Mouse (Mus musculus): Measurements from ENCODE around the gene Rnf17. TPM values are rescaled to one million over a fixed set of nuclear protein-coding genes. Genes with fewer than 3 reads are reported as not detected.

The Rnf17 gene
- 0.92 and 1.2 TPM in 2 replicates for polyA plus RNA-seq (2015; fragmentation: Nextera tagmentation; extraction: Ambion mirVana)

DNA sequence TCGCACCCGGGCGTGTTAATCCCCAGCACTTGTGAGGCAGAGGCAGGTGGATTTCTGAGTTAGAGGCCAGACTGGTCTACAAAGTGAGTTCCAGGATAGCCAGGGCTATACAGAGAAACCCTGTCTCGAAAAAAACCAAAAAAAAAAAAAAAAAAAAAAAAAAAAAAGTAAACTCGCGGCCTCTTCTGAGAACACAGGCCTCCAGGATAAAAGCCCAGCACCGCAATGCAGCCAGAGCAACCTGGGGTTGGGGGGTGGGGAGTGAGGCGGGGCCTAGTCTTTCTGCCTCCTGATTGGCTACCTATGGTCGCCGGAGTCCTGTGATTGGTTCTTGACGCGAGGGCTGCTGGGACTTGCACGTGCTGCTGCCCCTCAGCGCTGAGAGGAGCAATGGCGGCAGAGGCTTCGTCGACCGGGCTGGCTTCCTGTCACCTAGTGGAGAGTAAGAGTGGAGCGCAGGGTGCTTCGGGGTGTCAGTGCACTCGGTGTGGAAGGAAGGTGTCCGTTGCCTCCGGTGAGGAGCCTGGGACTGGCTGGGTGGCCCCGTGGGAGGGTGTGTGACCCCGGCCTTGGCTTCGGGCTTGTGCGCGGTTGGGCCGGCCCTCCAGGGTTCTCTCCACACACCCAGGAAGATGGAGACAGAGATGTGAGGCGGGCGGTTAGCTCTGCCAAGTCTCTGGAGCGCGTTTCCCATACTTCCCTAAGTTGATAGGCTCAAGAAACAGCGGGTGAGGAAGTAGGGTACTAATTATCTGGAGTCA lies at the start of gene Rnf17:
TSS of gene Rnf17 (plus strand) at position 271 of the 761 bp plus-strand sequence.
- 0 out of 2 replicates have a peak within 1 kb of the TSS, but pooled peaks have one; percentile 27 for H3K4me2 ChIP-seq (replicated peaks; ENCODE audit: low read depth, low read length)
- no peak for ATAC-seq (ENCODE audit: low FRiP score, low TSS enrichment)
- no peaks in the 10 kb centered on the region for H3K36me3 ChIP-seq (ENCODE audit: insufficient read depth, low read length)
- H3K9ac ChIP-seq (replicated peaks; ENCODE audit: low read length), result no peak within 1 kb of the TSS
- no peaks in the 10 kb centered on the region for H3K27me3 ChIP-seq (ENCODE audit: insufficient read depth, low read length)
- H3K4me1 ChIP-seq (ENCODE audit: insufficient read depth, low read length), result no peaks in the 10 kb centered on the region
- no peak within 1 kb of the TSS for H3K27ac ChIP-seq (ENCODE audit: low read length)
- H3K4me3 ChIP-seq (ENCODE audit: low read length), result peak within 1 kb of the TSS; percentile 13; the same call in 1 of the 2 replicates
- 66% methylated on average over 34 of the region's 34 CpGs for WGBS
- H3K9me3 ChIP-seq (ENCODE audit: low read length), result no peaks in the 10 kb centered on the region

DNA sequence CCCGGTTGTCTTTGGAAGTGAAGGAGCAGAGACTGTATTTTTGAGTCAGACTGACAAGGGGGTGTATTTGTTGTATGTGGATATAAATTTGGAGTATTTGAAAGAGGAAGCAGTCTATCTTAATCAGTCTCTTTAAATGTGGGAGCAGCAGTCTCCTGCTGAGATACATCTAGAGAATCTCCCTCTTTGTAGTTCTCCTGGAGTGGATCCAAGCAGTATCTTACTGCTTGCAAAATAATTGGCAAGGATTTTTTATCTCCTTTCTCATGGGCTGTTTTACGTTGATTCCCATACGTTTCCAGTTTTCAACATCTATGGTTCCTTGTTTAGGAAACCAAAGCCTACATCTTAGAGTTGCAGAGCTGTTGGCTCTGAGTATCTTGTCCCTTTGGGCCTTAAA lies 47.6 kb upstream of the Rnf17 start:
- H3K27ac ChIP-seq (ENCODE audit: low read length), result no peak overlapping the region
- no peak for ATAC-seq (ENCODE audit: low FRiP score, low TSS enrichment)

DNA sequence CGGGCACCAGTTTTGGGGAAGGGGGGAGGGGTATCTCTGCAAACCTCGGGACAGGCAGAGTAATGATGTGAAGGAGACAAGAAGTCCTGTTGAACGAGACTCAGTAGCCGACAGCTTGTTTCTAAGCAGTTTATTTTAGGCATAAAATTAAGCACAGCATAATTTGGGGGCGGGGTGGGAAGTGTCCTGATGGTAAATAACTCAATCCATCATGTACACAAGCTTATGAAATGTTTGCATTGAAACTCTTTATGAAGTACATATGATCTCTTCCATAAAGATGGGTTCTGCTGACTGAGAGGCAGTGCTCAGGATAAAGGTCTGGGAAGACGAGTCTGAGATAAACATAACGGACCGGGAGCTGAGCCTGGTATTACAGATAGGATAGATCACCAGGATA lies 47.0 kb upstream of the Rnf17 start:
- no peak overlapping the region for H3K4me2 ChIP-seq (replicated peaks; ENCODE audit: low read depth, low read length)
- H3K4me3 ChIP-seq (ENCODE audit: low read length), result no peak overlapping the region
- no peaks in the 10 kb centered on the region for H3K27me3 ChIP-seq (ENCODE audit: insufficient read depth, low read length)
- no peaks in the 10 kb centered on the region for H3K36me3 ChIP-seq (ENCODE audit: insufficient read depth, low read length)
- H3K9ac ChIP-seq (replicated peaks; ENCODE audit: low read length), result no peak overlapping the region
- WGBS, result 81% methylated on average over 8 of the region's 8 CpGs
- no peak for ATAC-seq (ENCODE audit: low FRiP score, low TSS enrichment)
- H3K9me3 ChIP-seq (ENCODE audit: low read length), result no peaks in the 10 kb centered on the region
- no peak overlapping the region for H3K27ac ChIP-seq (ENCODE audit: low read length)
- H3K4me1 ChIP-seq (ENCODE audit: insufficient read depth, low read length), result no peaks in the 10 kb centered on the region

More for the DNA sequence above, 47.6 kb upstream of the Rnf17 start:
- Histone ChIP-seq H3K4me3 (ENCODE audit: low read length) (no peak overlapping the region), H3K4me1 (ENCODE audit: insufficient read depth, low read length) (no peaks in the 10 kb centered on the region), H3K27me3 (ENCODE audit: insufficient read depth, low read length) (no peaks in the 10 kb centered on the region), H3K4me2 (replicated peaks; ENCODE audit: low read depth, low read length) (no peak overlapping the region), H3K9ac (replicated peaks; ENCODE audit: low read length) (no peak overlapping the region), H3K9me3 (ENCODE audit: low read length) (no peaks in the 10 kb centered on the region), H3K36me3 (ENCODE audit: insufficient read depth, low read length) (no peaks in the 10 kb centered on the region)
- 73% methylated on average over 3 of the region's 3 CpGs for WGBS

- H3K36me3 ChIP-seq (ENCODE audit: insufficient read depth, low read length), result no peaks in the 10 kb centered on the region
- WGBS, result 88% methylated on average over 6 of the region's 6 CpGs
- no peaks in the 10 kb centered on the region for H3K27me3 ChIP-seq (ENCODE audit: insufficient read depth, low read length)
- H3K9me3 ChIP-seq (ENCODE audit: low read length), result no peaks in the 10 kb centered on the region
- no peak overlapping the region for H3K27ac ChIP-seq (ENCODE audit: low read length)
- H3K4me2 ChIP-seq (replicated peaks; ENCODE audit: low read depth, low read length), result no peak overlapping the region
- no peaks in the 10 kb centered on the region for H3K4me1 ChIP-seq (ENCODE audit: insufficient read depth, low read length)
- ATAC-seq (ENCODE audit: low FRiP score, low TSS enrichment), result no peak
- H3K9ac ChIP-seq (replicated peaks; ENCODE audit: low read length), result no peak overlapping the region
- H3K4me3 ChIP-seq (ENCODE audit: low read length), result no peak overlapping the region
Observed at GRCm38 (mm10) chr14:56356196-56356595, 46.2 kb upstream of the Rnf17 start.

DNA sequence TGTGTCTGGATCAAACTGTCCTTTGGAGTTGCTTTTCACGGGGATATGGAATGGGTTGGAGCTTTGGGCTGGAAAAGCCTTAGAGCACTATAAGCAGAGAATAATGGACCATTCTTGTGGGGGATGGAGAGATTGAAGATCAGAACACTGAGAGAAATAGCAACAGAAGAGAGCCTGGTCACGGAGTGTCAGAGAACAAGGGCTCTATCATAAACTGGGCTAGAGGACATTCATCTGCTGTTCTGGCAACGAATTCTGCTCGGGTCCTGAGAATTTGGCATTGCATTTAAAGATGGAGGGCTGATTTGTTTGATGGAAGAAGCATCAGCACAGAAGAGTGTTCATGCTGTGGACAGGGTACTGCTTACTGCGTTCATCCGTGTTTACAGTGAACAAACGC lies 44.0 kb upstream of the Rnf17 start:
- H3K4me3 ChIP-seq (ENCODE audit: low read length), result no peak overlapping the region
- no peak overlapping the region for H3K9ac ChIP-seq (replicated peaks; ENCODE audit: low read length)
- ATAC-seq (ENCODE audit: low FRiP score, low TSS enrichment), result no peak
- H3K27me3 ChIP-seq (ENCODE audit: insufficient read depth, low read length), result peaks cover 12% of the 10 kb centered on the region
- H3K4me1 ChIP-seq (ENCODE audit: insufficient read depth, low read length), result no peaks in the 10 kb centered on the region
- H3K4me2 ChIP-seq (replicated peaks; ENCODE audit: low read depth, low read length), result no peak overlapping the region
- H3K36me3 ChIP-seq (ENCODE audit: insufficient read depth, low read length), result no peaks in the 10 kb centered on the region
- no peaks in the 10 kb centered on the region for H3K9me3 ChIP-seq (ENCODE audit: low read length)
- WGBS, result 80% methylated on average over 7 of the region's 7 CpGs
- no peak overlapping the region for H3K27ac ChIP-seq (ENCODE audit: low read length)

GRCm38 (mm10) chr14:56359131-56359530 lies 43.2 kb upstream of the Rnf17 start:
- Histone ChIP-seq H3K36me3 (ENCODE audit: insufficient read depth, low read length) (no peaks in the 10 kb centered on the region), H3K9ac (replicated peaks; ENCODE audit: low read length) (no peak overlapping the region), H3K4me3 (ENCODE audit: low read length) (no peak overlapping the region), H3K9me3 (ENCODE audit: low read length) (no peaks in the 10 kb centered on the region), H3K27ac (ENCODE audit: low read length) (no peak overlapping the region), H3K27me3 (ENCODE audit: insufficient read depth, low read length) (peaks cover 19% of the 10 kb centered on the region), H3K4me2 (replicated peaks; ENCODE audit: low read depth, low read length) (no peak overlapping the region), H3K4me1 (ENCODE audit: insufficient read depth, low read length) (no peaks in the 10 kb centered on the region)
- WGBS, result 60% methylated on average over 6 of the region's 6 CpGs
- ATAC-seq (ENCODE audit: low FRiP score, low TSS enrichment), result no peak

- Histone ChIP-seq H3K27me3 (ENCODE audit: insufficient read depth, low read length) (peaks cover 52% of the 10 kb centered on the region), H3K27ac (ENCODE audit: low read length) (no peak within 1 kb of the TSS), H3K4me2 (replicated peaks; ENCODE audit: low read depth, low read length) (peak within 1 kb of the TSS; percentile 87), H3K4me3 (ENCODE audit: low read length) (peak within 1 kb of the TSS; percentile 49), H3K4me1 (ENCODE audit: insufficient read depth, low read length) (peaks cover 20% of the 10 kb centered on the region), H3K36me3 (ENCODE audit: insufficient read depth, low read length) (no peaks in the 10 kb centered on the region), H3K9me3 (ENCODE audit: low read length) (no peaks in the 10 kb centered on the region), H3K9ac (replicated peaks; ENCODE audit: low read length) (no peak within 1 kb of the TSS; the same call in 1 of the 2 replicates)
- under 1% methylated on average over 48 of the region's 48 CpGs for WGBS
- peak; percentile 70 for ATAC-seq (ENCODE audit: low FRiP score, low TSS enrichment)
Observed at GRCm38 (mm10) chr14:56364711-56365237, 37.6 kb upstream of the Rnf17 start, which contains the start of gene Atp12a. Gene Atp12a, plus strand, starts transcription at chr14:56365068.

DNA sequence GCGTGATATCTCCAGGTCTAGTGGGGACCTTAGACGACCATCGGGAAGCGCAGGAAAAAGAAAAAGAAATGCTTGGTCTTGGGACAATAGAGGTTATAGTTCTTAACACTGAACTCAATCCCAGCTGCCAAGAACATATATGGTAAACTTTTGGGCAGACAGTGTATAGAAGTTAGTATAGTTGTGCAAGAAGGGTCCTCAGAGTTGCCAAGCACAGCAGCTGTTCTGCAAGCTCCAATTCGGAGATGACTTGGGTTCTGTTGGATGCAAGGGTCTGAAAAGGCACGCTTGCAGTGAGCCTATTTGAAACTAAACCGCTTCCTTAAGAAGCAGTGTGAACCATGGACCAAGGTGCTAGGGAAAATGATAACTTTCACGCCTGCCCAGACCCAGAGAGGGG lies 37.1 kb upstream of the Rnf17 start:
- peak overlapping the region; percentile 87 for H3K4me2 ChIP-seq (replicated peaks; ENCODE audit: low read depth, low read length)
- ATAC-seq (ENCODE audit: low FRiP score, low TSS enrichment), result no peak
- no peaks in the 10 kb centered on the region for H3K36me3 ChIP-seq (ENCODE audit: insufficient read depth, low read length)
- no peak overlapping the region for H3K27ac ChIP-seq (ENCODE audit: low read length)
- peaks cover 52% of the 10 kb centered on the region for H3K27me3 ChIP-seq (ENCODE audit: insufficient read depth, low read length)
- H3K9me3 ChIP-seq (ENCODE audit: low read length), result no peaks in the 10 kb centered on the region
- H3K4me3 ChIP-seq (ENCODE audit: low read length), result peak overlapping the region; percentile 49
- WGBS, result 23% methylated on average over 8 of the region's 8 CpGs
- H3K4me1 ChIP-seq (ENCODE audit: insufficient read depth, low read length), result peaks cover 20% of the 10 kb centered on the region
- no peak overlapping the region; the same call in 1 of the 2 replicates for H3K9ac ChIP-seq (replicated peaks; ENCODE audit: low read length)

GRCm38 (mm10) chr14:56366712-56367111 lies 35.7 kb upstream of the Rnf17 start:
- H3K27ac ChIP-seq (ENCODE audit: low read length), result no peak overlapping the region
- no peak overlapping the region for H3K9ac ChIP-seq (replicated peaks; ENCODE audit: low read length)
- H3K4me1 ChIP-seq (ENCODE audit: insufficient read depth, low read length), result peaks cover 20% of the 10 kb centered on the region
- H3K27me3 ChIP-seq (ENCODE audit: insufficient read depth, low read length), result peaks cover 52% of the 10 kb centered on the region
- no peak overlapping the region for H3K4me3 ChIP-seq (ENCODE audit: low read length)
- H3K9me3 ChIP-seq (ENCODE audit: low read length), result no peaks in the 10 kb centered on the region
- H3K36me3 ChIP-seq (ENCODE audit: insufficient read depth, low read length), result no peaks in the 10 kb centered on the region
- 0 out of 2 replicates have a peak overlapping the region, but pooled peaks have one; percentile 19 for H3K4me2 ChIP-seq (replicated peaks; ENCODE audit: low read depth, low read length)
- no peak for ATAC-seq (ENCODE audit: low FRiP score, low TSS enrichment)
- WGBS, result 16% methylated on average over 15 of the region's 15 CpGs

DNA sequence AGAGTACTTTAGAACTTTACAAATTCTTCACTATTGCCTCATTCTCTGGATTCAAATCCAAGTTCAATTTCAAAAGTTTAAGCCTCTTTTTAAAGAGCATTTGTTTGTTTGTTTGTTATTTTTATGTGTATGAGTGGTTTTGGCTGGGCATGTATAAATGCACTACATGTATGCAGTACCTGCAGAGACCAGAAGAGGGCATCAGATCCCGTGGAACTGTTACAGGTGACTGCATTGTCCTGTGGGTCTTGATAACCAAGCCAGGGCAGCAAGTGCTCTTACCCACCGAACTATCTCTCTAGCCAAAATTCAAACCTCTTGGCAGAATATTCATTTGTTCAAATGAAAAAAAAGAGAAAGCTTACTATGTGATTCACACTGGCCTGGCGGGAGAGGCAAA lies 33.5 kb upstream of the Rnf17 start:
- Histone ChIP-seq H3K9me3 (ENCODE audit: low read length) (no peaks in the 10 kb centered on the region), H3K4me2 (replicated peaks; ENCODE audit: low read depth, low read length) (no peak overlapping the region), H3K9ac (replicated peaks; ENCODE audit: low read length) (no peak overlapping the region), H3K36me3 (ENCODE audit: insufficient read depth, low read length) (no peaks in the 10 kb centered on the region), H3K4me3 (ENCODE audit: low read length) (no peak overlapping the region), H3K4me1 (ENCODE audit: insufficient read depth, low read length) (peaks cover 20% of the 10 kb centered on the region), H3K27ac (ENCODE audit: low read length) (no peak overlapping the region), H3K27me3 (ENCODE audit: insufficient read depth, low read length) (peaks cover 36% of the 10 kb centered on the region)
- ATAC-seq (ENCODE audit: low FRiP score, low TSS enrichment), result no peak
- 50% methylated on average over 3 of the region's 3 CpGs for WGBS
